Comparison of ENCODE assay signal across 14 mouse cellular contexts in genomic region chr12:108686463-108686862, GRCm38 (mm10). TPM values are rescaled to one million over a fixed set of nuclear protein-coding genes. Genes with fewer than 3 reads are reported as not detected.
DNase-seq lines count a peak whose midpoint lies in the region; ATAC-seq and TF ChIP-seq lines count a peak whose summit lies in the region.
"Had no signal": no experiment of that assay in that cellular context is flagged by ENCODE, and none has a peak within 500 bp of the region (broad histone marks: within the 10 kb centered on the region; RNA-seq: fewer than 3 reads in every experiment).

No protein-coding gene starts in this region.

- H3K36me3 ChIP-seq in intestine, postnatal 0 days (ENCODE audit: control insufficient read depth, insufficient read depth) = peaks cover 61% of the 10 kb centered on the region

- H3K27ac ChIP-seq in left cerebral cortex, adult 2 months = peak overlapping the region; percentile 40; the same call in 1 of the 2 replicates
- H3K27ac ChIP-seq in intestine, postnatal 0 days (ENCODE audit: low read depth, low read length) = peak overlapping the region; percentile 42
- H3K27ac ChIP-seq: embryonic facial prominence, embryonic 13.5 days; layer of hippocampus, adult 2 months; limb, embryonic 12.5 days had no signal

- 58% methylated on average over 6 of the region's 6 CpGs for WGBS in intestine, postnatal 0 days

- H3K4me1 ChIP-seq in intestine, postnatal 0 days (replicated peaks; ENCODE audit: control insufficient read depth, insufficient read depth, low read length) = peaks cover 12% of the 10 kb centered on the region
- H3K4me1 ChIP-seq: embryonic facial prominence, embryonic 13.5 days; limb, embryonic 12.5 days had no signal

- H3K9ac ChIP-seq in intestine, postnatal 0 days (ENCODE audit: low read depth, low read length) = no peak overlapping the region
- H3K9ac ChIP-seq: embryonic facial prominence, embryonic 13.5 days; limb, embryonic 12.5 days had no signal

- no peak overlapping the region for H3K4me2 ChIP-seq in intestine, postnatal 0 days (replicated peaks; ENCODE audit: low read depth)
- H3K4me2 ChIP-seq: embryonic facial prominence, embryonic 13.5 days; limb, embryonic 12.5 days had no signal

- no peak for TF ChIP-seq CTCF in left cerebral cortex, adult 2 months (IDR thresholded peaks at IDR 0.05)
- no peak for TF ChIP-seq CTCF in intestine, postnatal 0 days (IDR thresholded peaks at IDR 0.05; ENCODE audit: low read depth)

- DNase-seq in left cerebral cortex, adult 2 months (ENCODE audit: extremely low spot score in 1 of 2, low spot score in 2 of 2) = no peak
- no peak for DNase-seq in left cerebral cortex, adult 9 months (ENCODE audit: low spot score in 2 of 2)
- DNase-seq in T-cell, adult 2 months (ENCODE audit: low spot score) = peak; percentile 19
- DNase-seq in thymus, adult 18-20 months = peak; percentile 72 to 86
- no peak for DNase-seq in cerebellum, postnatal 10 days
- DNase-seq in adipocyte (ENCODE audit: low spot score) = no peak
- DNase-seq in left cerebral cortex, adult 18-20 months (ENCODE audit: low spot score in 2 of 2) = no peak
- DNase-seq: cerebellum, adult 2 months; heart, postnatal 10 days had no signal

- H3K27me3 ChIP-seq in intestine, postnatal 0 days (replicated peaks; ENCODE audit: control insufficient read depth, insufficient read depth, low read length) = no peaks in the 10 kb centered on the region
- H3K27me3 ChIP-seq: embryonic facial prominence, embryonic 13.5 days; limb, embryonic 12.5 days had no signal

- H3K4me3 ChIP-seq in left cerebral cortex, adult 2 months = no peak overlapping the region
- no peak overlapping the region for H3K4me3 ChIP-seq in intestine, postnatal 0 days (ENCODE audit: low read depth, low read length)
- H3K4me3 ChIP-seq: embryonic facial prominence, embryonic 13.5 days; layer of hippocampus, adult 2 months; limb, embryonic 12.5 days had no signal

- no peaks in the 10 kb centered on the region for H3K9me3 ChIP-seq in intestine, postnatal 0 days (ENCODE audit: control insufficient read depth)
- H3K9me3 ChIP-seq: embryonic facial prominence, embryonic 13.5 days; limb, embryonic 12.5 days had no signal

- no peak for ATAC-seq in intestine, postnatal 0 days

- intact Hi-C loops in left cerebral cortex, adult 2 months (cut with DNase I) = no loop called here

RNA-seq across cellular contexts. Expression of gene Degs2, which starts 15.7 kb away (rescaled TPM):
- total RNA-seq in left cerebral cortex, adult 2 months (2021) = 1 to 10 TPM; 4.8 to 5.5 TPM
- 264 and 273 TPM in 2 replicates for polyA plus RNA-seq in intestine, postnatal 0 days (2015; fragmentation: Nextera tagmentation; extraction: Ambion mirVana)
- total RNA-seq in left cerebral cortex, adult 18-20 months (2021) = 1 to 10 TPM; 3.5 to 4.6 TPM
- total RNA-seq: adrenal gland, postnatal 14 days had no signal

Comparison
In these comparisons a context has a peak if more than half of its experiments do, and no peak if none do; other contexts are left out.
1. DNase-seq: peak in T-cell, adult 2 months (single experiment) and thymus, adult 18-20 months (2 of 2); none in left cerebral cortex, adult 2 months (0 of 2), left cerebral cortex, adult 9 months (0 of 2), cerebellum, postnatal 10 days (0 of 2), adipocyte (single experiment) and left cerebral cortex, adult 18-20 months (0 of 2).